Mouse (Mus musculus) right cerebral cortex, postnatal 14 days (tissue): Measurements from ENCODE around the gene Alkbh8.
"Not testable (repeated sequence)": the region's sequence is repeated elsewhere in the genome, so short reads cannot be mapped to it uniquely, and the experiment has no call there.

Experiments used
- DNase-seq: peaks from one replicate; pipeline ENCODE4 v3.0.0; 2022

Gene Alkbh8

GRCm38 (mm10) chr9:3334962-3335767 lies at the start of gene Alkbh8:
TSS of gene Alkbh8 (plus strand) at chr9:3335140.
- peak; percentile 70 for DNase-seq

GRCm38 (mm10) chr9:3309292-3309836 lies 25.6 kb upstream of the Alkbh8 start:
- no peak for DNase-seq

- DNase-seq, result no peak
These were observed 24.9 kb upstream of the Alkbh8 start for GRCm38 (mm10) chr9:3310016-3310415.

GRCm38 (mm10) chr9:3327342-3328053 lies 7.4 kb upstream of the Alkbh8 start:
- DNase-seq, result not testable (repeated sequence)

GRCm38 (mm10) chr9:3328054-3328595 lies 6.8 kb upstream of the Alkbh8 start:
- no peak for DNase-seq

GRCm38 (mm10) chr9:3330319-3330718 lies 4.6 kb upstream of the Alkbh8 start:
- no peak for DNase-seq

- DNase-seq, result no peak
These were observed 4.1 kb upstream of the Alkbh8 start for GRCm38 (mm10) chr9:3330737-3331384.

- DNase-seq, result no peak
These were observed 1.7 kb downstream of the Alkbh8 start for GRCm38 (mm10) chr9:3336661-3337060.

- DNase-seq, result no peak
These were observed 10.2 kb downstream of the Alkbh8 start for GRCm38 (mm10) chr9:3345136-3345535.

GRCm38 (mm10) chr9:3345967-3346366 lies 11.0 kb downstream of the Alkbh8 start:
- DNase-seq, result no peak

GRCm38 (mm10) chr9:3350056-3350455 lies 15.1 kb downstream of the Alkbh8 start:
- DNase-seq, result no peak

GRCm38 (mm10) chr9:3376323-3376722 lies 41.4 kb downstream of the Alkbh8 start:
- DNase-seq, result not testable (repeated sequence)

GRCm38 (mm10) chr9:3403251-3404208 lies 68.6 kb downstream of the Alkbh8 start, which contains the start of gene Cwf19l2:
TSS of gene Cwf19l2 (plus strand) at chr9:3403592.
- peak; percentile 65 for DNase-seq

- DNase-seq, result peak; percentile 6
These were observed 69.4 kb downstream of the Alkbh8 start for GRCm38 (mm10) chr9:3404372-3404771.

GRCm38 (mm10) chr9:3439555-3440300 lies 104.8 kb downstream of the Alkbh8 start:
- not testable (repeated sequence) for DNase-seq
